ENCODE assay signal across 15 mouse cellular contexts in genomic region chr7:122376845-122377244, GRCm38 (mm10).
"Had no signal": no experiment of that assay in that cellular context is flagged by ENCODE, and none has a peak within 500 bp of the region (broad histone marks: within the 10 kb centered on the region; RNA-seq: fewer than 3 reads in every experiment).

No protein-coding gene starts in this region.

- DNase-seq: gastrocnemius, postnatal 14 days; gastrocnemius, postnatal 36 days; heart, adult 18-20 months; heart, postnatal 10 days; heart, postnatal 4 days; kidney, adult 18-20 months; kidney, adult 8-10 months; kidney, postnatal 10 days; kidney, postnatal 25 days; kidney, postnatal 4 days; layer of hippocampus, postnatal 36 days; left cerebral cortex, postnatal 4 days had no signal

- ATAC-seq: hindbrain, postnatal 0 days; intestine, embryonic 16.5 days; liver, embryonic 12.5 days had no signal
